ENCODE assay signal across 17 mouse cellular contexts in genomic region chr13:21178364-21178763, GRCm38 (mm10). TPM values are rescaled to one million over a fixed set of nuclear protein-coding genes. Genes with fewer than 3 reads are reported as not detected.
DNase-seq lines count a peak whose midpoint lies in the region; ATAC-seq lines count a peak whose summit lies in the region.
"Had no signal": no experiment of that assay in that cellular context is flagged by ENCODE, and none has a peak within 500 bp of the region (broad histone marks: within the 10 kb centered on the region; RNA-seq: fewer than 3 reads in every experiment).

No protein-coding gene starts in this region.

- no peaks in the 10 kb centered on the region for H3K9me3 ChIP-seq in heart, embryonic 15.5 days (replicated peaks)
- no peaks in the 10 kb centered on the region for H3K9me3 ChIP-seq in neural tube, embryonic 12.5 days
- no peaks in the 10 kb centered on the region for H3K9me3 ChIP-seq in limb, embryonic 10.5 days (replicated peaks)
- no peaks in the 10 kb centered on the region for H3K9me3 ChIP-seq in stomach, embryonic 16.5 days (replicated peaks; ENCODE audit: control insufficient read depth, low read length)

- H3K9ac ChIP-seq in heart, embryonic 15.5 days: no peak overlapping the region
- H3K9ac ChIP-seq in neural tube, embryonic 12.5 days: no peak overlapping the region
- 0 out of 2 replicates have a peak overlapping the region, but pooled peaks have one; percentile 89 for H3K9ac ChIP-seq in stomach, embryonic 16.5 days (ENCODE audit: low read length)

- no peaks in the 10 kb centered on the region for H3K27me3 ChIP-seq in heart, embryonic 15.5 days
- H3K27me3 ChIP-seq in neural tube, embryonic 12.5 days (replicated peaks): no peaks in the 10 kb centered on the region
- no peaks in the 10 kb centered on the region for H3K27me3 ChIP-seq in limb, embryonic 10.5 days (ENCODE audit: low read depth, poor library complexity, severe bottlenecking)
- no peaks in the 10 kb centered on the region for H3K27me3 ChIP-seq in stomach, embryonic 16.5 days (ENCODE audit: control insufficient read depth, insufficient read depth, low read length)

- H3K27ac ChIP-seq in heart, embryonic 15.5 days: no peak overlapping the region
- no peak overlapping the region for H3K27ac ChIP-seq in neural tube, embryonic 12.5 days
- peak overlapping the region; percentile 98; the same call in 1 of the 2 replicates for H3K27ac ChIP-seq in limb, embryonic 10.5 days
- H3K27ac ChIP-seq in stomach, embryonic 16.5 days (ENCODE audit: low read length): peak overlapping the region; percentile 97
- H3K27ac ChIP-seq: left cerebral cortex, adult 2 months had no signal

- no peak for ATAC-seq in heart, embryonic 15.5 days (replicated peaks; ENCODE audit: insufficient number of reproducible peaks, insufficient read depth, low FRiP score, low read depth)
- no peak for ATAC-seq in neural tube, embryonic 12.5 days (ENCODE audit: low FRiP score, low read depth)
- ATAC-seq in stomach, embryonic 16.5 days (ENCODE audit: insufficient read depth, low FRiP score): no peak
- ATAC-seq: activated CD4-positive, CD25-positive, alpha-beta regulatory T cell, adult 4 months had no signal

- DNase-seq in heart, postnatal 25 days (ENCODE audit: low spot score): no peak
- no peak for DNase-seq in neural tube, embryonic 10.5 days (ENCODE audit: extremely low spot score, low spot score)
- no peak for DNase-seq in limb, embryonic 10.5 days (ENCODE audit: low spot score)
- DNase-seq in ovary, postnatal 14 days (ENCODE audit: low spot score): no peak
- no peak for DNase-seq in adrenal gland, adult 8-10 months
- DNase-seq: cerebellum, adult 11 months; kidney, adult 18-20 months; lung, postnatal 36 days; thymus, postnatal 36 days had no signal

- peak overlapping the region; percentile 88; the same call in 1 of the 2 replicates for H3K4me2 ChIP-seq in heart, embryonic 15.5 days
- H3K4me2 ChIP-seq in neural tube, embryonic 12.5 days (replicated peaks): peak overlapping the region; percentile 68; the same call in 1 of the 2 replicates
- peak overlapping the region; percentile 7; the same call in 1 of the 2 replicates for H3K4me2 ChIP-seq in stomach, embryonic 16.5 days (ENCODE audit: low read depth, low read length)

- WGBS in heart, embryonic 15.5 days: 79% methylated on average over 5 of the region's 5 CpGs
- WGBS in neural tube, embryonic 12.5 days: 80% methylated on average over 5 of the region's 5 CpGs
- WGBS in limb, embryonic 10.5 days: 81% methylated on average over 5 of the region's 5 CpGs
- 79% methylated on average over 5 of the region's 5 CpGs for WGBS in stomach, embryonic 16.5 days

- H3K4me3 ChIP-seq in heart, embryonic 15.5 days: no peak overlapping the region; the same call in 1 of the 2 replicates
- no peak overlapping the region for H3K4me3 ChIP-seq in neural tube, embryonic 12.5 days
- H3K4me3 ChIP-seq in limb, embryonic 10.5 days: peak overlapping the region; percentile 99
- H3K4me3 ChIP-seq in stomach, embryonic 16.5 days (replicated peaks; ENCODE audit: low read length): no peak overlapping the region
- H3K4me3 ChIP-seq: left cerebral cortex, adult 2 months had no signal

- H3K36me3 ChIP-seq in heart, embryonic 15.5 days: peaks cover 12% of the 10 kb centered on the region
- peaks cover 15% of the 10 kb centered on the region for H3K36me3 ChIP-seq in neural tube, embryonic 12.5 days
- H3K36me3 ChIP-seq in limb, embryonic 10.5 days: peaks cover 19% of the 10 kb centered on the region
- H3K36me3 ChIP-seq in stomach, embryonic 16.5 days (ENCODE audit: control insufficient read depth, insufficient read depth, low read length): peaks cover 4% of the 10 kb centered on the region; the same call in 1 of the 2 replicates

- H3K4me1 ChIP-seq in heart, embryonic 15.5 days (replicated peaks): peaks cover 24% of the 10 kb centered on the region
- peaks cover 29% of the 10 kb centered on the region for H3K4me1 ChIP-seq in neural tube, embryonic 12.5 days
- peaks cover 30% of the 10 kb centered on the region for H3K4me1 ChIP-seq in limb, embryonic 10.5 days
- peaks cover 21% of the 10 kb centered on the region for H3K4me1 ChIP-seq in stomach, embryonic 16.5 days (ENCODE audit: control insufficient read depth, insufficient read depth, low read length)

- intact Hi-C loops in heart, postnatal 25 days (cut with DNase I): no loop called here

RNA-seq across cellular contexts. Expression of gene Trim27, which starts 0.9 kb away (rescaled TPM):
- polyA plus RNA-seq in heart, embryonic 15.5 days (2015; fragmentation: Nextera tagmentation; extraction: Ambion mirVana): 61.4 and 84.7 TPM in 2 replicates
- 10 to 100 TPM; 18.8 to 19.0 TPM for total RNA-seq in heart, postnatal 25 days (2021)
- polyA plus RNA-seq in neural tube, embryonic 12.5 days (2016; fragmentation: Nextera tagmentation; extraction: Ambion mirVana): 124 and 125 TPM in 2 replicates
- polyA plus RNA-seq in limb, embryonic 10.5 days (2016; fragmentation: Nextera tagmentation; extraction: Ambion mirVana): 200 and 218 TPM in 2 replicates
- polyA plus RNA-seq in stomach, embryonic 16.5 days (2015; fragmentation: Nextera tagmentation; extraction: Ambion mirVana): 84.2 and 84.3 TPM in 2 replicates
- total RNA-seq in adrenal gland, adult 8-10 months (2022): 10 to 100 TPM; 46.8 to 54.3 (median 52.6) TPM

RNA-seq across cellular contexts. Expression of gene Olfr1368, which starts 32.7 kb away (rescaled TPM):
- not detected in 2 replicates for polyA plus RNA-seq in heart, embryonic 15.5 days (2015; fragmentation: Nextera tagmentation; extraction: Ambion mirVana)
- not detected for total RNA-seq in heart, postnatal 25 days (2021)
- polyA plus RNA-seq in neural tube, embryonic 12.5 days (2016; fragmentation: Nextera tagmentation; extraction: Ambion mirVana): not detected in 2 replicates
- not detected in 2 replicates for polyA plus RNA-seq in limb, embryonic 10.5 days (2016; fragmentation: Nextera tagmentation; extraction: Ambion mirVana)
- polyA plus RNA-seq in stomach, embryonic 16.5 days (2015; fragmentation: Nextera tagmentation; extraction: Ambion mirVana): not detected in 2 replicates
- not detected for total RNA-seq in adrenal gland, adult 8-10 months (2022)
- total RNA-seq: gastrocnemius, adult 8-10 months; left cerebral cortex, adult 2 months had no signal
- polyA plus RNA-seq: activated CD4-positive, CD25-positive, alpha-beta regulatory T cell, adult 4 months; embryonic facial prominence, embryonic 14.5 days; neural tube, embryonic 11.5 days had no signal

RNA-seq across cellular contexts. Expression of gene Olfr263, which starts 48.9 kb away (rescaled TPM):
- not detected in 2 replicates for polyA plus RNA-seq in heart, embryonic 15.5 days (2015; fragmentation: Nextera tagmentation; extraction: Ambion mirVana)
- total RNA-seq in heart, postnatal 25 days (2021): not detected
- polyA plus RNA-seq in neural tube, embryonic 12.5 days (2016; fragmentation: Nextera tagmentation; extraction: Ambion mirVana): not detected in 2 replicates
- not detected in 2 replicates for polyA plus RNA-seq in limb, embryonic 10.5 days (2016; fragmentation: Nextera tagmentation; extraction: Ambion mirVana)
- polyA plus RNA-seq in stomach, embryonic 16.5 days (2015; fragmentation: Nextera tagmentation; extraction: Ambion mirVana): not detected in 2 replicates
- total RNA-seq in adrenal gland, adult 8-10 months (2022): not detected
- total RNA-seq: gastrocnemius, adult 8-10 months; left cerebral cortex, adult 2 months had no signal
- polyA plus RNA-seq: activated CD4-positive, CD25-positive, alpha-beta regulatory T cell, adult 4 months; neural tube, embryonic 11.5 days had no signal

Comparison
In these comparisons a context has a peak if more than half of its experiments do, and no peak if none do; other contexts are left out.
1. H3K27ac ChIP-seq: peak in limb, embryonic 10.5 days (single experiment) and stomach, embryonic 16.5 days (single experiment); none in heart, embryonic 15.5 days (single experiment) and neural tube, embryonic 12.5 days (single experiment).
2. H3K4me2 ChIP-seq: peak in every context shown above with its lines; median percentile 88 in heart, embryonic 15.5 days; 68 in neural tube, embryonic 12.5 days; 7 in stomach, embryonic 16.5 days.